Mouse (Mus musculus) heart, embryonic 12.5 days (tissue): ENCODE results near the gene Ankrd44. TPM values are rescaled to one million over a fixed set of nuclear protein-coding genes. Genes with fewer than 3 reads are reported as not detected.
A peak's percentile ranks its signal among the peaks of the same experiment; 100 is the strongest.

Experiments
- ATAC-seq: fragments of 200-750 bp; cut with Nextera tagmentation; 2 replicates; pipeline ENCODE4 v1.8.0; 2017; ENCODE audit warnings: moderate TSS enrichment, moderate library complexity; ENCODE audit not compliant: insufficient number of reproducible peaks, low FRiP score
- H3K27ac ChIP-seq: fragments of 300-500 bp; sonication (generic); 2 replicates; pipeline ENCODE4 v1.5.1; 2016; ENCODE audit warnings: mild to moderate bottlenecking, moderate library complexity; ENCODE audit not compliant: poor library complexity, severe bottlenecking
- H3K27me3 ChIP-seq: fragments of 300-500 bp; sonication (generic); replicated peaks from 2 replicates; pipeline ENCODE4 v1.6.1; 2016; ENCODE audit warnings: mild to moderate bottlenecking, moderate library complexity
- H3K36me3 ChIP-seq: fragments of 300-500 bp; sonication (generic); 2 replicates; pipeline ENCODE4 v1.6.1; 2016; ENCODE audit warnings: mild to moderate bottlenecking, moderate library complexity
- H3K4me1 ChIP-seq: fragments of 300-500 bp; sonication (generic); replicated peaks from 2 replicates; pipeline ENCODE4 v1.6.1; 2016; ENCODE audit warnings: mild to moderate bottlenecking
- H3K4me2 ChIP-seq: fragments of 300-500 bp; sonication (generic); 2 replicates; pipeline ENCODE4 v1.6.1; 2016; ENCODE audit warnings: mild to moderate bottlenecking, moderate library complexity
- H3K4me3 ChIP-seq: fragments of 300-500 bp; sonication (generic); 2 replicates; pipeline ENCODE4 v1.5.1; 2016; ENCODE audit warnings: mild to moderate bottlenecking
- H3K9ac ChIP-seq: fragments of 300-500 bp; sonication (generic); 2 replicates; pipeline ENCODE4 v1.6.1; 2016; ENCODE audit warnings: mild to moderate bottlenecking, moderate library complexity
- H3K9me3 ChIP-seq: fragments of 300-500 bp; sonication (generic); replicated peaks from 2 replicates; pipeline ENCODE4 v1.6.1; 2016; ENCODE audit warnings: mild to moderate bottlenecking, moderate library complexity
- WGBS: fragments of 180-500 bp; shearing (Covaris S2); methylation state at CpG from one replicate; pipeline ENCODE4 v1.1.7; 2016; 5-methylcytosine and 5-hydroxymethylcytosine counted together
- polyA plus RNA-seq: library from polyadenylated mRNA; unstranded; fragments of >200 nt; fragmentation: Nextera tagmentation; extraction: Ambion mirVana; gene quantifications from 2 replicates; pipeline ENCODE4 v1.2.1, GENCODE M21; 2016

Ankrd44 gene
- polyA plus RNA-seq, 1 experiment from 2014 or later, result 11.0 TPM

DNA sequence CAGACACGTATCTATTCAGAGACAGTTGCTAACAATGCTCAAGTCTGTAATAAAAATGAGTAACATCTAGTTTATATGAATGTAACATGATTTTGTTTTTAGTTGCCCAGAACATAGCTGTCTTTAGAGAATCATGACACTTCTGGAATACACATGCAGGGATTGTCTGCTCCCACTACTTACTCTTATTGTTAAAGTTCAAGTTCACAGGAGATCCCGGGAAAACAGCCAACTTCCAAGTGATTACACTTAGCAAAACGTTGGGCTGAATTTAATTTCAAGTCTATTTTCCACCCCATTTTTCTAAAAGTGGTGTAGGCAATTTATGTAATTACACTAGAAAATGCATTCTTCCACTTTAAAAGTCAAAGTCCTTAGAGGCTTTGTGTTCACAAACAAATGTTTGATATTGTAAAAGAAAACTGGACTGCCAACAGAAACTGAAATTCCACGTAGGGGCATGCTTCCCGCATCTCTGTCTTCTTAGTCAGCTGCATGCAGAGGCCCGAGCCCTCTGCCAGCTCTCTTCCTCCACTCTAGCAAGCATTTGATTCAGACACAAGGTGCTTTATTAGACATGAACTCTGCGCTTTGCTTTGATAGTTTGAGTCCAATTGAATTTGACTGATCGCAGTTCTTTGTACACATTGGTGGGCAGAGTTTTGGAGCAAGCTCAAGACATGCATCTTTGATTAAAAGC lies 211.0 kb downstream of the Ankrd44 start:
- Histone ChIP-seq H3K4me2 (no peak overlapping the region), H3K36me3 (0 out of 2 replicates have a peak, but pooled peaks cover 2% of the 10 kb centered on the region), H3K9ac (no peak overlapping the region), H3K9me3 (0 out of 2 replicates have a peak, but pooled peaks cover 2% of the 10 kb centered on the region), H3K27me3 (no peaks in the 10 kb centered on the region), H3K4me1 (peaks cover 22% of the 10 kb centered on the region), H3K4me3 (no peak overlapping the region), H3K27ac (no peak overlapping the region)
- 69% methylated on average over 8 of the region's 8 CpGs for WGBS
- ATAC-seq, result no peak

DNA sequence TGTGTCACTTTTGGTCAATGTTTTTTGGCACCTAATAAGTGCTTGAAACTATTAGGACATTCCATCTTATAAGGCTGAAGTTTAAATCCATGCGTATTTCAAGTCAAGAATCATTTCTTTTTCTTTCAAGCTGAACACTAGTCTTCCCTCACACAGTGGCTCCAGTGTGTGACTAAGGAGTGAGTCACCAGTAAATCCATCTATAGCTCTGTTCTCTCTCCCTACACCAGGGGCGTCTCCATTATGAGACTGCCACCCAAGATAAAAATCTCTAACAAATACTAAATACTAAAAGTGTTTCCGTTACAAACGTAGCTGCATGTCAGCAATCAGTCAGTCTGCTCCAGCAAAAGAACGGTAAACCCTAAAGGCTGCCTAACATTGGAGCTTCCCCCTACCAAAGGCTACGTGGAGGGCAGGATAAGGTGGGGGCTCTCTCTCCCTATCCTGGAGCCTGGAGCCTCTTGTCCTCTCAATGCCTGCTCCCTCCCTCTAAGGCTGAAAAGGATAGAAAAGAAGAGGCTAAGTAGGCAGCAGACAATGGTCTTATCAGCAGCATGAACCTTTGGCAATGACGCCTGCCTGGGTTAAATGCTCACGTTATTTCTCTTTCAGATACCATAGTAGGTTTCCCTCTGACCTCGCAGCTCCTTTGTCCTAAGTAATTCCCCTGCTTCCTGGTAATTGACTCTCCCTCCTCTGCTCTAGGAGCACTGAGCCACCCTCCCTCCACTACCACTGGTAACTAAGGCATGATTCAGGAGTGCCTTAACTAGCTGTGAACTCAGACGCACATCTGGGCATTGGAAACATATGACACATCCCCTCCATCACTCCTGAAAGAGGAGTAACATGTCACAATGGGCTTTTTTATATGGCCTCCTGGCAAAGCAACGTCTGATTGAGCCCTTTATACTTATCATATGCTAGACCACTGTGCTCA lies 212.7 kb downstream of the Ankrd44 start:
- Histone ChIP-seq H3K36me3 (0 out of 2 replicates have a peak, but pooled peaks cover 2% of the 10 kb centered on the region), H3K27me3 (no peaks in the 10 kb centered on the region), H3K9me3 (0 out of 2 replicates have a peak, but pooled peaks cover 2% of the 10 kb centered on the region), H3K4me1 (peaks cover 24% of the 10 kb centered on the region), H3K9ac (no peak overlapping the region), H3K4me2 (no peak overlapping the region), H3K4me3 (no peak overlapping the region), H3K27ac (no peak overlapping the region)
- 29% methylated on average over 11 of the region's 11 CpGs for WGBS
- peak; percentile 15; the same call in 1 of the 2 replicates for ATAC-seq

DNA sequence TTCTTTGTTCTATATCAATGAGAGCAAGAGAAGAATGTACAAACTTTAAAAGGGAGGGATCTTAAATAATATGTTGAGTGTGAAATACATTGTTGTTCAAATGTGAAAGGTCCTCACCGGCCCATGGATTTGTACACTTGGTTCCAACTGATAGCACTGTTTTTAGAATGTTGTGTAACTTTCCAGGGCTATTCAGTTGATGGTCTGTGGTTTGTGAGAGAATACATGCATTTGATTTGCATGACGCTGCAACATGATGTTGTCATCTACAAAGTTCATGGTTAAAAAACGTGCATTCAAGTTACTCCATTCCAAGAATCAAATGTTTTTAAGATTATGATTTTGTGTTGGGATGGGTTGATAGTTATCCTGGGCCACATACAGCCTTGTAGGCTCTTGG lies 214.6 kb downstream of the Ankrd44 start:
- Histone ChIP-seq H3K27me3 (no peaks in the 10 kb centered on the region), H3K4me3 (no peak overlapping the region), H3K36me3 (0 out of 2 replicates have a peak, but pooled peaks cover 2% of the 10 kb centered on the region), H3K9me3 (0 out of 2 replicates have a peak, but pooled peaks cover 2% of the 10 kb centered on the region), H3K4me1 (peaks cover 30% of the 10 kb centered on the region), H3K9ac (no peak overlapping the region), H3K4me2 (no peak overlapping the region), H3K27ac (no peak overlapping the region)
- 91% methylated on average over 3 of the region's 3 CpGs for WGBS
- ATAC-seq, result no peak

DNA sequence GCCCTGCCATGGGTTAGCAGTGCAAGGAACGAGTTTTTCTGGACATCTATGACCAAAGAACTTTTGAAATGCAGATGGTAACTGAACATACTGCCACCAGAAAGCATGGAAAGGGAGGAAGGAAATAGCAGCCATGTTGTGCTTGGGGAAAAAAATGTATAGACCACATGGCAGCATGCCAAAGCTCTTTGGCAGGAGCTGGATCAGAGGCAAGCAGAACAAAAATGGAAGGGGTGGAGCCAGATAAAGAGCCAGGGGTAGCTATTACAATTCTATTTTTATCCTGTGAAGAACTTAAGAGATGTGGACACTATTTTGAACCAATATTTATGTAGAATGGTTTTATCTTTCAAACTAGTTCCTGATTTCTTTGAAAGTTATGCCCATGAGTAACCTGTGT lies 215.6 kb downstream of the Ankrd44 start:
- 59% methylated on average over 1 of the region's 1 CpGs for WGBS

DNA sequence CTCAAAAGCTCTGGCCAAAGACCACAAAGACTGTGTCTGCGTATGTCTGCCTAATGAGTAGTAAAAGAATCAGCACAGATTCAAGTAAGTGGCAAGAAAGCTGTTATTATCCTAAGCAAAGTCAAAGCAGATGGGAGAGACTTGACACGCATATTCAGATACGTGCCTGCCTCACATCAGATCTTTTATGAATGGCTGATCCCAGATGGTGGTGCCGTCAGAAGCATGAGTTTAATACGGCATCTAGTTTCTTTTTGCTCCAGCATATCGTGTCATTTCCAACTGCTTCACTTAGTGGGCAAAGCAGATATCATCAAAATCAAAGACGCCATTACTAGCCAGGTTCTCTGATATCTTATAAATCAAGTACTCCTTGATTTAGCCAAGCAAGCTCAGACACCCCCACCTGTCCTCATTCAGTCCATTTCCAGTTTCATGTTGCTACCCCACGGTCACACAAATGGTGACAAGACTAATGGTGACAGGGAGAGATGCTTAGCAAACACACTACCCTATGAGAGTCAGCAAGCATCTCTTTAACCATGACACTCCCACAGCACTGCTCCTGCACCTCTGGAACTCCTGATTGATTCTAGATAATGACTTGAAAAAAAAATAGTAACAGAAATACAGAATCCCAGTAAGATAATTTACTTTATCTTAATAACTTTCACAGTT lies 218.2 kb downstream of the Ankrd44 start:
- no peak overlapping the region for H3K4me3 ChIP-seq
- 0 out of 2 replicates have a peak, but pooled peaks cover 2% of the 10 kb centered on the region for H3K9me3 ChIP-seq
- 88% methylated on average over 8 of the region's 8 CpGs for WGBS
- no peak overlapping the region for H3K9ac ChIP-seq
- no peaks in the 10 kb centered on the region for H3K27me3 ChIP-seq
- ATAC-seq, result no peak
- no peak overlapping the region for H3K27ac ChIP-seq
- no peak overlapping the region for H3K4me2 ChIP-seq
- peaks cover 21% of the 10 kb centered on the region for H3K4me1 ChIP-seq
- 0 out of 2 replicates have a peak, but pooled peaks cover 2% of the 10 kb centered on the region for H3K36me3 ChIP-seq

More for the DNA sequence above, 215.6 kb downstream of the Ankrd44 start:
- peak overlapping the region; percentile 82 for H3K27ac ChIP-seq
- peak; percentile 66; the same call in 1 of the 2 replicates for ATAC-seq
- H3K9ac ChIP-seq, result no peak overlapping the region
- H3K4me3 ChIP-seq, result no peak overlapping the region
- peaks cover 30% of the 10 kb centered on the region for H3K4me1 ChIP-seq
- no peak overlapping the region for H3K4me2 ChIP-seq
- H3K27me3 ChIP-seq, result no peaks in the 10 kb centered on the region
- 0 out of 2 replicates have a peak, but pooled peaks cover 2% of the 10 kb centered on the region for H3K36me3 ChIP-seq
- 0 out of 2 replicates have a peak, but pooled peaks cover 2% of the 10 kb centered on the region for H3K9me3 ChIP-seq

DNA sequence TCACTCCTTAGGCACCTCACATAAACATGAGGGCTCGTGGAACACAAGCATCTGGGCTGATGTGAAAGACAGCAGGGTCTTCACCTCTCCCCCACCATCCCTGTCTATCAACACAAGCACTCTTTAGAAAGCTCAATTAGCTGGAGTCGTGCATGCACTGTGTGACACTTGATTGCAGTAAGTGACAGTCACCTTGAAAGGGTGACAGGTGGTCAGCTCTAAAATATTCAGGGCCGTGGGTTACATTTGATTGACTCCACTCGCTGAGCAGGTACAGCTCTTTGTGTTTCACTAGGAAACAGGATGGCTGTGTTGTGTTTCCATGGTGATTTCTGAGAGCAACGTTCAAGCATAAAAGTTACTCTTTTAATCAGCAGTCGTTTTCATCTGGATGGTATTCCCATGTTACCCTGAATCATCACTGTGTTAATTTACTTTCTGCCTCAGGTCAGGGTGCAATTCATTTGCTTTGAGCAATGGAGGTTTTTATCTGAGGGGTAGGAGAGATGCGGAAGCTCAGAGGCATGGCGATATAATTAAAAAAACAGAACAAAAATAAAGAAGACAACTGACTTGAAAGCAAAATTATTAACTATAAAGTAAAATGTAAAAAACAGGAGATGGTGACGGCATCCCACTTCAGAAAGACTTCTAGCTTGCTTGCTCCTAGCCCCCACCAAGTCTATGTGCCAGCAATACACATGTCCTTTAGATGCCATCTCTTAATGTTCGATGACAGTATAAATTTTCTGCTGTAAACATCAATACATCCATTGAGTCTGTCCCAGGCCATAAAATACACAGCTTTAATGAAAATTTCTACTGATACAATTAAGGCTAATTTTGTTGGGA lies 218.9 kb downstream of the Ankrd44 start:
- Histone ChIP-seq H3K9ac (no peak overlapping the region), H3K9me3 (no peaks in the 10 kb centered on the region), H3K4me3 (no peak overlapping the region), H3K27ac (no peak overlapping the region), H3K4me2 (no peak overlapping the region), H3K4me1 (peaks cover 25% of the 10 kb centered on the region), H3K27me3 (no peaks in the 10 kb centered on the region), H3K36me3 (no peaks in the 10 kb centered on the region)
- no peak for ATAC-seq
- 59% methylated on average over 10 of the region's 10 CpGs for WGBS

DNA sequence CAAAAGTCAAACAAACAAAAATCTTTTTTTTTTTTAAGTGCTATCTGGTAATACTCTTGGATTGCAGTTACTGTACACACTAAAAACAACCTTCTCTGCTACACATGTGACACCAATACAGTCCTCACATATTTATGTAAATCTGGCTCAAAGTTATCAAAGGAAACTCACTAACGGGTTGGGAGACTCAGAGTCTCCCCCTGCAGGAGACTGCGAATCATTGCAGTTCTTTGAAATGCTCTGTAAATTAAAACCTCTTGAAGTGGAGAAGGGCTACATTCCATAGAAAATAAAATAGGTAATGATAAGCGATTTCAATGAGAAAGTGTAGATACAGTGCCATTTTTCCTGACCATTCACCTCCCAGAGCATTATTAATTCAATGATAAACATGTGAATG lies 219.6 kb downstream of the Ankrd44 start:
- Histone ChIP-seq H3K4me2 (no peak overlapping the region), H3K4me3 (no peak overlapping the region), H3K36me3 (no peaks in the 10 kb centered on the region), H3K9ac (no peak overlapping the region), H3K9me3 (no peaks in the 10 kb centered on the region), H3K27me3 (no peaks in the 10 kb centered on the region), H3K4me1 (peaks cover 25% of the 10 kb centered on the region), H3K27ac (no peak overlapping the region)
- WGBS, result 32% methylated on average over 3 of the region's 3 CpGs
- no peak for ATAC-seq

DNA sequence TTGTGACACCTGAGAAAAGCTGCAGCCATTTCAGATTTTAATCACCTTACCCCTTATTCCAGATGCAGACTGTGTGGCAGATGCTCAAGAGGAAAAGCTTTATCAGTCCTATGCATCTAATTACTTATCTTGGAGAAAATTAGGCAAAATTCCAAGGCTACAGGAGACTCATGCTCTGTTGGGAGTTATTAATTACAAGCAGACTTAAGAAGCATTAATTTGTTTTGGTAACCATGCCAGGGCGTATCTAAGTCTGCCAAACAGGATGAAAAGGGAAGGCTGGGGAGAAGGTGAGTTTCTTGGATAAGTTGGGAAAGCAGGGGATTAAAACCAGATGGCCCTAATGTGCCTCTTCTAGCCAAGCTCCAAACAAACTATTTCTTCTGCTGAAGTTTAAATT lies 222.7 kb downstream of the Ankrd44 start:
- Histone ChIP-seq H3K9ac (no peak overlapping the region), H3K4me2 (no peak overlapping the region), H3K27ac (no peak overlapping the region), H3K36me3 (no peaks in the 10 kb centered on the region), H3K27me3 (no peaks in the 10 kb centered on the region), H3K9me3 (no peaks in the 10 kb centered on the region), H3K4me3 (no peak overlapping the region), H3K4me1 (peaks cover 16% of the 10 kb centered on the region)
- no peak for ATAC-seq
- 57% methylated on average over 1 of the region's 1 CpGs for WGBS

DNA sequence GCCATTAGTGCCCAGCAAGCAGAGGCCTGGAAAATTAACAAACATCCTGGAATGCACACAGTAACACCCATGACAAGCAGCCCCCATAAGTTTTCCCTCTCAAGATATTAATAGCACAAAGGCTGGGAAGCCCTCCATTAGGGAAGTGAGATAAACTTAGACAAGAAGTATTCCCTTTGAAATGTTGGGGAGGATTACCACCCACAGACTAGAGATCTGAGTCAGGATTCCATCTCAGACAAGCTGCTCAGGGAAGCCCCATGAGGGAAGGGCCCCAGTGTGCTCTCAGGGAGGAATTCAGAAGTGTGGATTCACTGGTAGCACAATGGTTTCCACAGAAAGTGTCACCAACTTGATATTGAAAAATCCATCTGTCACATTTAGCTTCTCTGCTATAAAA lies 223.3 kb downstream of the Ankrd44 start:
- no peak for ATAC-seq
- H3K27ac ChIP-seq, result peak overlapping the region; percentile 35; the same call in 1 of the 2 replicates
- no peak overlapping the region for H3K4me2 ChIP-seq
- H3K27me3 ChIP-seq, result no peaks in the 10 kb centered on the region
- H3K36me3 ChIP-seq, result no peaks in the 10 kb centered on the region
- no peak overlapping the region for H3K9ac ChIP-seq
- peaks cover 16% of the 10 kb centered on the region for H3K4me1 ChIP-seq
- H3K4me3 ChIP-seq, result no peak overlapping the region
- no peaks in the 10 kb centered on the region for H3K9me3 ChIP-seq

DNA sequence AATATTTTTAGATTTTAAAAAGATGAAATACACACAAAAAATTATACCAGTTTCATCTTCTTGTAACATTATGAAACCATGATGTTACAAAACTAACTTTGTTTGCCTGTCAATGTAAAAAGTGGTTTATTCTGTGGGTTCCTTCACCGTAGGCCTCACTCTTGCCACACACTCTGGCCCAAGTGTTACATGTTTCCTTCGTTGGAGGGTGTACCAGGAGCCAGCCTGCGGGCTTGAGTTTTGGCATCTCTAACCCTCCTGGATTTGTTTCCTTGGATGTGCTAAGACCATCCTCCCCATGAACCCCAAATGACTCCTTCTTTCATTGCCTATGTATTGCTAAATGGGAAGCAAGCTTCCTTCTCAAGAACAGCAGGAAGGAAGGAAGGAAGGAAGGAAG lies 230.8 kb downstream of the Ankrd44 start:
- Histone ChIP-seq H3K27me3 (no peaks in the 10 kb centered on the region), H3K4me3 (no peak overlapping the region), H3K36me3 (peaks cover 3% of the 10 kb centered on the region; the same call in 1 of the 2 replicates), H3K9ac (no peak overlapping the region), H3K27ac (no peak overlapping the region), H3K4me2 (no peak overlapping the region), H3K9me3 (no peaks in the 10 kb centered on the region), H3K4me1 (peaks cover 16% of the 10 kb centered on the region)
- 82% methylated on average over 3 of the region's 3 CpGs for WGBS
- ATAC-seq, result no peak
